Mouse (Mus musculus): ENCODE results near the gene L3mbtl4. TPM values are rescaled to one million over a fixed set of nuclear protein-coding genes. Genes with fewer than 3 reads are reported as not detected.
A peak's percentile ranks its signal among the peaks of the same experiment; 100 is the strongest.

Gene L3mbtl4
- total RNA-seq (2021), result 0.37 and 0.79 TPM in 2 replicates
- long read RNA-seq, experiment 1, result 0 reads
- long read RNA-seq, experiment 2, result 0 reads

DNA sequence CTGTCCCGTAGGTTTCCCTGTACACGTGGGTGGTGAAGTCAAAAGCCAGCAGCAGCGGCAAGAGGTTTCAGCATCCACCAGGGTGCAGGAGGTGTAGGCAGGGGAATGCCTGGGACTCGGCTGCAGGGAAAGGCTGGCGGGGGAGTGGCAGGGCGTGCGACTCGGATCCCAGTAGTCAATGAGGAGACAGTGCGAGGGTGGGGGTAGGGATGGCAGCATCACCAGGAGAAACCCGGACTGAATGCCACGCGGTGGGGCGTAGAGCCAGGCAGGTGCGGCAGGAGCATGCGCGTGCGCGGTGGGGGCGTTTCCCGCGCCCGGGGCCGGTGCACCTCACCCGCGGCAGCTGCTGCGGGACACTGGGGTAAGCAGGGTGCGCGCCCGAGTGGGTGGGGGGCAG is at the start of gene L3mbtl4:
TSS of gene L3mbtl4 (plus strand) at position 271 of the 400 bp plus-strand sequence.
- peak; percentile 48 for DNase-seq

DNA sequence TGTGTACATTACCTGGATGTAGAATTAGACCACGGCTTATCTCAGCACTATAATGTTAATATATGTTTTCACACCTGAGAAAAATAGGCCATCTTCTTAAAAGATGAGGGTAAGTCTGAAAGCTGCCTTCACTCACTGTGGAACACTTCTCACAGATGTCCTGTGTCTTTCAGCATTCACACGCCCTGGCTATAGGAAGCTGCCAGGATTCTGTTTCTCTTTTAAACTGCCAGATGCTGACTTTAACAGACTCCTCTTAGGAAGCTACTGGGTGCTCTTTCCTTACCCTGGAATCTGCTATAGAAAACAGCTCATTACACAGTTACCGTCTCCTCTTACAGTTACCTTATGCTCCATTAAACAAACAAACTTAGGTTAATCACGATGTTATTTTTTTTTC is 43.1 kb upstream of the L3mbtl4 start:
- no peak for DNase-seq

GRCm38 (mm10) chr17:68235380-68235779 is 38.2 kb upstream of the L3mbtl4 start:
- DNase-seq, result no peak

DNA sequence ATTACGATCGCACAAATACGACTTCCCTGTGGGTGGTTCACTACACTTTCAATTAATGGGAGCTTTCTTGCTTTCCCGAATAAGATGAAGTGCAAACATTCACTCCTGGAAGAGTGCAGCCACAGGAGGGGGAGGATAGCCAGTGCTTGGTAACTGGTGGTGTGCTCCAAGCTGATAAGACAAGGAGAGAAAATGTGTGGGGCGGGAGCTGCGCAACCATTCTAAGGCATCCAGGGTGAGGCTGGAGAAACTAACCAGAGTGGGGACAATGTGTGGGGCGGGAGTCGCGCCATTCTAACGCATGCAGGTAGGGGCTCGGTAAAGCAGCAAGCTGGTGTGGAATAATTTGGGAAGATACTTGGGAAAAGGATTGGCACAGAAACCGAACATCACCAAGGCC is 36.6 kb upstream of the L3mbtl4 start:
- DNase-seq, result no peak

DNA sequence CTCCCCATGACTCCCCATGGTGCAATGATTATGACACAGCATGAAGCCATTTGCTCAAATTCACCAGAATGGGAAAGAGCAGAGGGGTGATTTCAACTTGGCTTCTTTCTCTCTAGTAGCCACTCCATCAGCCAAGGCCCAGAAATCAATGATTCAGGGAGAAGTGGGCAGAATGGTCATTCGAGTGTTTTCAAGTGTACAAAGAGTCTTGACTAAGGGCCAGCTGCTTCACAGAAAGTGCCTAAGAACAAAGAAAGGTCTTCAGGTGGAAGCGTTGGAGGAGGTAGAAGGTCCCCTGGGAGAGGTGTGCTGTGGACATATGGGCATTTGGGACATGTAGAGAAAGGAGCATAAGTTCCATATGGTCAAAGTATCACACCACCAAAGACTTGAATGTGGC is 33.4 kb upstream of the L3mbtl4 start:
- DNase-seq, result no peak

DNA sequence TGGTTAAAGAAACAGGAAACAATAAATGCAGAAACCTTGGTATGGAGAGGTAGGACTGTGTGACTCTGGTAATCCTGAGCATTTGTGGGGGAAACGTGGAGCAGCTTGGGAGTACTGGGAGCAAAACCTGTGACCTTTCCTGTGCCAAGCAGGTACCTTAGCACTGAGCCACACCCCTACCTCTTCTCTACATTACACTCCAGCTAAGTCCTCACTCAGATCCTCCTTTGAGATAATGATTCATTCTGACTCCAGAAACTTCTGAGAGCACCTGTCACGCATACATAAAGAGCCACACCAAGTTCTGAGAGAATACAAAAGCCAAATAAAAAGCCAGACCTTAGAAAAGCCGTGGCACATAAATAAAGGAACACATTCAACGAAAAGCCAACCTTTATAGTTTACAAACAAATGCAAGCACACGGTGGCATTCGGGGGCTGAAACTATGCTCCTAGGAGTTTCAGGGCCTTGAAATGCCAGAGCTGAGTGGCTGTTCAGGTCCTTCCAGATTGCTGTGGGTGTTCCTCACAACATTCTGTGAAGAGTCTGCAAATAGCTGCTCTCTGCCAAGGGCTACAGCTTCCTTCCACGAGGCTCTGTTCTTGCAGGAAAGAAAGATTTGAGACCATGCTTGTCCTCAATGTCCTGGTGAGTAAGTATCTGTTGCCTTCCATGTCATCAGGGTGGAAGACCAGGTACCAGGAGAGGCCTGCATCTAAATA is 8.6 kb upstream of the L3mbtl4 start:
- no peak for DNase-seq

DNA sequence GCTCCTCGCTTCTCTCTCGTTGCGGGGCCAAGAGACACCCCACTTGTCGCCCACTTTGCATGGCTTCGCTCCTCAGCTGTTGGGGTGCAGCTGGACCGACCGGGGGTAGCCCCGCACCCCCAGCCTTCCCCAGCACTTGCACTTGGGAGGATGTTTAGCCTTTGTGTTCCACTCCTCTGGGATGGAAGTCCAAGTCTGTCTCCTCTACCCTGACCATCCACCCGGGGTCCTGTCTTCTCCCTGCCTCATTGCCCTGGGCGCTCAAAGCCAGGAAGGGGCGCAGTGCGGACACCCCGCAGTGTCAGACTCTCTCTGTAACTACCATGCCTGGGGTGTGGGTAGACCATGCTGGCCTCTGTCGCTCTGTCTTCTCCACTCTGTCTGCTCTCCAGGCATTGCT is 357 bp downstream of the L3mbtl4 start:
- no peak for DNase-seq

DNA sequence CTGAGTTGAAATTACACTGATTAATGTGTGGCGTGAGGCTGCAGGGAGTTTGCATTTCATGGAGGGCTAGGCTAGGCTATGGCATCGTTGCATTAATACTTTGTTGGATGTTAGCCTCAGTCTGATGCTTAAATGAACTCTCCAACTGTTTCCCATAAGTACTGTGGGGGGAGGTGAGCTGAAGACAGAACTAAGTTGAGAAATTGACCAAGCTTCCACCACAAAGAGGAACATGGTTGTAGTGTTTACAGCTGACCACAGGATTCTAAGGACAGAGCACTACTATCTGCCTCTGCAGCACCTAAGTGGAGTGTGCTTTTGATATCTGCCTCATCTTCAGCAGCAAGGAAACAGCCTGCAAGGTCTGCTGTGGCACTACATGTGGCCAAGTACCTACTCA is 1.5 kb downstream of the L3mbtl4 start:
- DNase-seq, result no peak

DNA sequence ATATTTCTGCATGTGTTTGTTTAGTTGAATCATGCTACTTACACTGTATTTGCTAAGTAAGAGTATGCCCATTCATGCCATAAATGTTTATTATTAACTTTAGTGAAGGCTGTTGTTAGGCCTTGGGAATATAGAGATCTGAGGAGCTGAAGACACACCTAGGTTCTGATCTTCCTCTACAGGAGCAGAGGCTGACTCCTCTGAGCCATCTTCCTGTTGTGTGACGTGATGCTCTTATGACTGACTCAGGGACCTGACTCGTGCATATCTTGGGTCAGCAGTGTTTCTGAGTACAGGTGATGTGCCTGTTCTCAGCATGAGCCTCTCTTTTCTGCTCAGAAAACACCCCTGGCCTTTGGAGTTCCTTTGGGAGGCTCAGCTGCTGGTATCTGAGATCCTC is 7.3 kb downstream of the L3mbtl4 start:
- no peak for DNase-seq

DNA sequence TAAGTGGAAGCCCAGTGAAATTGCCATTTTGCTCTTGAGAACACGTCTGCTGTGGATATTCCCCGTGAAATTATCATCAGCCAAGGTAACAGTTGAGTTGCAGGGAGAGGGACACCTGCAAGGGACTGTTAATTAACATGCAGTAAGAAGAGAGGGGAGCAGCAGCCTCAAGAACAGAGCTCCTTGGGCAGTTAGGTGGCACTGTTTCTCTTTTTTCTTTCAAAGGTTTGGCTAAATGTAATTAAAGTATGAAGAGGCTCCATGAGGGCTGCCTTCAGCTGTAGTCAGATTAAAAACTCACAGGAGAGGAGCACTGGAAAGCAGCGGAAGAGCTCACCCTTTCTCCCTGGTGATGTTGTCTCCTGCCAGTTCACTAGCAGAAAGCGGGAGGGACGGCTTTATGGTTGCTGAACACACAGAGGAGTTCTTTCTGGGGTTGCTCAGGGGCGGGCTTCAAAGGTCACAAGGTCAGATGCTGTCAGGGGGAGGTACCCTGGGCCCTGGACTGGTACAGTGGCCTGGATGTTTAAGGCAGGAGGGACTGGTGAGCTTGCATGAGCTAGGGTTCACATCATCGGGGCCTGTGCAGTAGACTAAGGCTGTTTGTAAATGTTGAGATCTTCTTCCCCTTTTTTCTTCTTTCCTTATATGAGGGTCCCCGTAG is 11.7 kb downstream of the L3mbtl4 start:
- no peak for DNase-seq

GRCm38 (mm10) chr17:68288094-68288493 is 14.5 kb downstream of the L3mbtl4 start:
- DNase-seq, result no peak

- no peak for DNase-seq
Observed at GRCm38 (mm10) chr17:68288699-68289098, 15.1 kb downstream of the L3mbtl4 start.

GRCm38 (mm10) chr17:68291713-68292364 is 18.2 kb downstream of the L3mbtl4 start:
- no peak for DNase-seq

- DNase-seq, result no peak
Observed at GRCm38 (mm10) chr17:68308381-68308780, 34.8 kb downstream of the L3mbtl4 start.

- DNase-seq, result no peak
Observed at GRCm38 (mm10) chr17:68312286-68312927, 38.8 kb downstream of the L3mbtl4 start.

DNA sequence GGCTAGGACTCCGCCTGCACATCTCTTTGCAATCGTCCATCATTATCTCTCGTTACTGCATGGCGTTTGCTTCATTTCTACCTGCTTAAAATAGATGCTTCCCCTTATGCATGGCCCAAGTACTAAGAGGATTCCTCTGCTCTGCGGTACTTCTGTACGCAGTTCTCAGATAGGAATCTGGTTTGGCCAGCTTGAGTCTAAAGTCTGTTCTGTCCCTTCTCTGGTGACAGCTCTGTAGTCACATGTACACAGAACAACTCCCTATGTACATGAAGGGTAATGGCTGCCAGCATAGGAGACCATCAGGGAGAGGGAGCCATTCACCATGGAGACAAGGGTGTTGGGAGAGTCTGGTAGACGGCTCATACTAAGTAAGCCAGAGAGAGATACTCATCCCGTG is 47.3 kb downstream of the L3mbtl4 start:
- DNase-seq, result no peak

DNA sequence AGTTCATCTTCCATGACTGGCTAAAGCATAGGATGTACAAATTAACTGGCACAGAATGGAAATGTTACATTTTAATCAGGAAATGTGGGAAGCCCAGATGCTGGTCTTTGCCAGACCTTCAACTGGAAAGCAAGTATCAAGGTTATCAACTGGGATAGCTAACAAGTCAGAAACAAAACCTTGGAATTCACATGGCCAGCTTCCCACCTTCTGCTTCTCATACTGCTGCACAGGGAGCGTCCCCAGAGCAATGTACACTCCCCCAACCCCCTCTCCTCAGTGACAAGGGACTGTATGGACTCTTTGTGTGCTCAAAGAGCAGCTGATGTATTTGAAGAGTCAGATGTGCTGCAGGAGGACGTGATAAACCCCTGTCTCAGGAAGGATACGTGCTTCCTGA is 49.0 kb downstream of the L3mbtl4 start:
- DNase-seq, result no peak

- DNase-seq, result no peak
Observed at GRCm38 (mm10) chr17:68332225-68332624, 58.6 kb downstream of the L3mbtl4 start.

DNA sequence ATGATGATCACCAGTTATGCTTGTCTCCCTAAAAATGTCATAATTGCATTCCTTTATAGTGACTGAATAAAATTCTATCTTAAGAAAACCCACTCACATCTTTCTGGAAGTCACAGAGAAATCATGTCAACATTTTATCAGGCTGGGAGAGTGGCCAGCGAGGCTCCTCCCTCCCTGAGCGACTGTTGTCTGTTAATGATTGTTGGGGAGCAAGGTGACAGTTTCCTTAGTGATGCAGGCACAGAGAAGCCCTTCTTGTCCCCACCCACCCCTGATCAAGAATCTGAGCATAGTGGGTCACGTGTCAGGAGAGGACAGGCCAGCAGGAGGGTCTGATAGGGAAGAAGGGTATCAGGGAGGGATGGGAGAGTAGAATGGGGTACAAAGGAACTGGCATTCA is 59.8 kb downstream of the L3mbtl4 start:
- DNase-seq, result no peak

DNA sequence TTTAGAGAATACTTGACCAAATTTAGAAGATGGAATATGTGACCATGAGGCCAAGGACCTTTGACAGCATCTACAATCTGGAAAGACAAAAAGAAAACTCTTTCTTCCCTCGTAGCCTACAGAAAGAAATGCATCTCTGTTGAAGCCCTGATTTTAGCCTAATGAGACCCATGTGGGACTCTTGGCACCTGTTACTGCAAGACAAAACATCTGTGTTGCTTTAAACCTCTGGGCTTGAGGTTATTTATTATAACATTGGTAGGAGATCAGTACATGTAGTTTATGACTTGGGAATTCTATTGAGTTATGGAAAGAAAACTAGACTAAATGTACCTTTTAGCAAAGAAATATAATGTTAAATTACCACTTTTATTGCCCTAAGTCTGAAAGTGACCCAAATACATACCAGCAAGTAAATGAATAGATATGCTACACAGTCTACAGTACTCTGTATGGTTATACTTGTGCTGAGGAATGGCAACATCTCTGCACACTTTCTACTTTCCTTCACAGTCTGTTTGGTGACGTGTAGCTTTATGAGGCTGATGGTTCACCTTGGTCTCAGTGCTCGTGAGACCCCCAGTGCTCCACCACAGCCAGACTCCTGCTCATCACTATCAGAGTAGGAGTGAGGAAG is 65.4 kb downstream of the L3mbtl4 start:
- no peak for DNase-seq

DNA sequence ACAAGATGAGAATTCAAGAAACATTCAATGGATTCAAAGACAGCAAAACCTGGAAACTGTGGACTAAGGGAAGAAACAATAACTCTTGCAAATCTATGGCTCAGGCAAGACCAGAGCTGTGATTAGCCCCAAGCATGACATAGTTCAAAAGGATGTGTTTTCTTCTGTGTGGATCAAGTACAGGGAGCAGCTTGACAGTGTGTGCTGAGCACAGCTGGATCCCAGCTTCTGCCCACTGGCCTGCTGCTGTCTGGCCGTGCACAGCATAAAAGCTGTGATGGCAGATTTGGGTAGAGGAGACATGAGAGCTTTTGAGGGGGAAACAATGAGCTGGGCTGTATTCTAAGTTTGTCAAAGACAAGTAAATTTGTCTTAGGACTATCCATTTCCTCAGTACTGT is 84.1 kb downstream of the L3mbtl4 start:
- DNase-seq, result no peak

DNA sequence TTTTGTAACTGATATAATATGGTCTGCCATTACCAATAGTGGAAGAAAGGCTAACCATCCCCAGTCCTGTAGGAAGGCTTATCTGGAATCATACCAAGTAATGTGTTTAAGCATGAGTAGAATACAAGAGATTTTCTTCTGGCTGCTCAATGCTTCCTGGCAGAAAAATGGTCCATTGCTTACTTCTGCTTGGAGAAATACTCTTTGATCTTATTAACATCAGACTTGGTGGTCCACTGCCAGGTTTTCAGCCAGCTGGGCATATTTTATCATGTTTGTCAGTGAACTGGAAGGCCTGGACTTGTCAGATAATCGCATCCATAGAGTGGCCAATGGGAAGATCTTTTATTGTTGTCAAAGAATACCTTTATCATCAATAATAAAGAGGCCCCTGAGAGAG is 97.5 kb downstream of the L3mbtl4 start:
- no peak for DNase-seq

DNA sequence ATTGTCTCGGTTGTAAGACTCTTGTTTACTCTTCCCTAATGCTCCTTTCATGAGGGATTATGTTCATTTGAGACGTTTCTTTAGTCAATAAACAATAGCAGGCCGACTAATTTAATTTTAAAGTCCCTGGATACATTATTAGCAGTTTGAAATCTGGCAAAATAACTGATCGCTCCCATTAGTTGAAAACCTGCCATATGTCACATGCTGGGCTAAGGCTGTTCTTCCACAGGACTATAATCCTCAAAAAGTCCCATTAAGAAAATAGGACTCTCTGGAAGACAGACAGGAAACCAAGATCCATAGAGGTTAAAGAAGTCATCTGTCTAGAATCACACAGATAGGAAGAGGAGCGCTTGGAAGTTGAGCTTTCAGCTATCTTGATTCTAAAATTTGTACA is 114.9 kb downstream of the L3mbtl4 start:
- DNase-seq, result no peak
